Mouse (Mus musculus) cerebellum, adult 11 months (tissue): ENCODE measurements at regions not wholly inside any gene's neighbourhood (a gene's known extent, or its start where the extent isn't known, plus 50 kb on each side); places are given as distances from the start of the nearest gene placed in this dataset.

ENCODE experiments used
- DNase-seq: peaks from one replicate; pipeline ENCODE4 v3.0.0; 2022

DNA sequence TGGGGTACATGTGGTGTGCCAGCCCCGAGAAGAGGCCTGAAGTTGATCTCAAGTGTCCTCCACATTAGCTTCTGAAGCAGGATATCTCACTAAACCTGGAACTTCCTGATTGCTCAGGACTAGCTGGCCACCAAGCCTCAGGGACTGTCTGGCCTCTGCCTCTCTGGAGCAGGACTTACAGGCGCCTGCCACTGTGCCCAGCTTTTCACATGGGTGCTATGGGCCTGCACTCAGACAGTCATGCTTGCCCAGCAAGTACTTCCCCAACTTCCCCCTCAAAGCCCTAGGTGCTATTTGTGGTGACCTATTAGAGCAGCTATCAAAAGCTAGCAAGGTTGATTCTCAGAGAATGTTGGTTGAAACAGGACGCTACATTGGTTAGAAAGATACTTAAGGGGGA lies 220.0 kb downstream of the CK137956 start:
- DNase-seq, result no peak

DNA sequence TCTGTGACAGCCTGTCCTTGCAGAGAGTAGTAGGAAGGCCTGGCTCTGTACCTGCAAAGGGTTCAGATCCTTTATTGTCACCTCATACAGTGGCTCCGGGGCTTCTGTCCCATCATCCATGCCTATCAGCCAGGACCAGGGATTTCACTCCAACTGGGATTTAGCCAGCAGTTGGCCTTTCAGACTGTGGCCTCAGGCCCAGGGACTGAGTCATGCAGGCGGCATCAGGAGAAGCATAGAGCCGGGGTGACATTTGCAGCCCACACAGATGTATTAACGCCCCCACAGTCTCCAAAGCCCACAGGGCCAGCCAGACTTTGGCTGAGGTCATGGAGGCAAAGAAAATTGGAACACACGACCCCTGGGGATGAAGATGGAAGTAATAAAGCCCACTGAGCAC lies 222.9 kb downstream of the CK137956 start:
- DNase-seq, result no peak

DNA sequence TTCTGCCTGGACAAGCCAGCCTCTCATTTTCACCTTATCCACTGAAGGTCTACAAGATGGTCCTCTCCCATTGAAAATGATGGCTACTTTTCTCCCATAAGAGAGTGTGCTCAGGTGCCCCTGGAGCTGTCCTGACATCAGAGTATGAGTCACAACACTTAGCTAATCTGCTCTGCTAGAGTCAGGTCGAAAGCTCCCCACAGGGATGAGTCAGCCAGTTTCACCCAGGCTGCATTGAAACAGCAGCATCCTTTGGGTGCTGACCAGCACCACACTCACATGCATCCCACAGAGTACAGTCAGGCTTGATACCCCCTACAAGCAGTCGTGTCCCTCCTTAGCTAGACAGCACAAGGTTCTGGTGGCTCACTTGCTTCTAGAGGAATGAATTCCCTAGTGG lies 234.0 kb downstream of the CK137956 start:
- DNase-seq, result no peak

DNA sequence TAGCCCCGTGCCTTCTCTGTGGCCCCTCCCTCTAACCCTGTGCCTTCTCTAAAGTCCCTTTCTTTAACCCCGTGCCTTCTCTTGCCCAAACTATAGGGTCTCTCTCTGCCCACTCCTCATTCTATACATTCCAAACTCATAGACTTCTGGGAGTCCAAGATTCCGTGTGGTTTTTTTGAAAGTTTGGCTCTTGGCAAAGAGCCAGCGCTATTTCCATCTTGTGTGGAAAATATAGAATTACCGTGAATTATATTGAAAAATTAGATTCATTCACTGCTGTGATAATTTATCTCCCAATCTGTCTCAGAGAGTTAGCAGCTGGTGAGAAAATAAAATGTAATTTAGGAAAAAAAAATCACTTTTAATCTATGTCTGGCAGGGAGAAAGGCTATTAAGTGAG lies 234.6 kb downstream of the CK137956 start:
- no peak for DNase-seq

DNA sequence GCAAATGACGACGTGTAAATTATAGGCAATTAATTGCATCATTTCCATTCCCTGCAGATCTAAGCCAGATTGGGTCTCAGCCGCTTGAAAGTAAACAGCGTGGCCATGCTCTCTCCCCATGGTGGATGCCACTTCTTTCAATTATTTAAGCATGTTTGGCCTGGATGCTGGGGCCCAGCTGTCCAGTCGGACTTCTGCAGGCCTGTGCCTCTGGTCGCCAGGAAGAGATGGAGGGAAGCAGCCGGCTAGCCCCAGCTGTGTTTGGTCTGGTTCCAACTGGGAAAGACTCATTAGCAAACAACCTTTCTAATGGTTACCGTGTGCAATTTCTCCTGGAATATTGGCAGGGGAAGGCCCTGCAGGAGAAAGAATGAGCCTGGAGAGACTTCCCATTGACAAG lies 236.1 kb downstream of the CK137956 start:
- no peak for DNase-seq

DNA sequence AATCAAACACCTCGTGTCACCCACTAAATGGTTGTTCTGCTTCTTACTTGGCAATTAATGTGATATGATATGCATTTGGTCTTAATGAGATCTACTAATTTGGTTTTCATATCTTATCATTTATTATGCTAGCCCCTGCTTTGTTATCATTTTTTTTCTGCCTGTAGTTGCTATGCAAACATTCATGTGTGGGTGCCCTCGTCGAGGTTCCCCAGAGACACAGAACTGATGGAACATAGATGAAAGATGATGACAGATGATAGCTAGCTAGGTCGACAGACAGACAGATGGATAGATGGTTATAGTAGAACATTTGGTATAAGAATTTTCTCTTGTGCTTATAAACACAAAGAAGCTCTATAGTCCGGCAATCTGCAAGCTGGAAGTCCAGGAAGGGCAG lies 252.1 kb downstream of the CK137956 start:
- no peak for DNase-seq

DNA sequence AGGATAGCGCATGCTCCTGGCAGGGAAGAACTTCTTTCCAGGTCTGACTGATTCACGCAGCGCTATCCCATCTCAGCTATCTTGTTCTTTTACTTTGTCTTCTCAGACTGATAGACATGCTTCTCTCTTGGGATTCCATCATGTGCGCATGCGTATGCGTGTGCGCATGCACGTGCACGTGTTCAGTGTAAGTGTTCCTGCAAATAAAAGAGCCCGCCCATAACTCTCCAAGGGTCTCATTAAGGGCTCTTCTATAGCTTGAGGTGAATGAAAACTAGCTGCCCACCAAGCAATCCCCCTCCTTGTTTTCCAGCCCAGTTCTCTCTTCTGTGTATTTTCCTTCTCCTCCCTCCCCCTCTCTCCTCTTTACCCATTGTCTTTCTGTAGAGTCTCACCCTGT lies 258.5 kb downstream of the CK137956 start:
- no peak for DNase-seq

DNA sequence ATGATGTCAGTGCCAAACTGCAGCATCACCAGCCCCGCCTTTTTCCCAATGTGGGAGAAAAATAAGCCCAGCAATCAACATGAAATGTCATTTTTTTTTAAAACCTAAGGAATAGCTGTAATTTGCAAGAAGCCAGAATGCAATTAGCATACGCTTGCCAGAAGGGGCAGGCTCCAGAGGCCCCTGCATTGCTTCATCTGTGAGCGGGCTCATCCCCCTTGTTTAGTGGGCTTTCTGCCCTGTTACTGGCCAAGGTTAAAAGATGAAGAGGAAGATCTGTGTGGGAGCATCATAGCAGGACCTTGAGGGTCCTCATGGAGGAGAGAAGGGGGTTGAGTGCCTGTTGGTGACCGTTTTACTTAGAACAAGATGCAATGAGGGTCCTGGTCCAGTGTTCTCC lies 259.9 kb downstream of the CK137956 start:
- DNase-seq, result no peak

DNA sequence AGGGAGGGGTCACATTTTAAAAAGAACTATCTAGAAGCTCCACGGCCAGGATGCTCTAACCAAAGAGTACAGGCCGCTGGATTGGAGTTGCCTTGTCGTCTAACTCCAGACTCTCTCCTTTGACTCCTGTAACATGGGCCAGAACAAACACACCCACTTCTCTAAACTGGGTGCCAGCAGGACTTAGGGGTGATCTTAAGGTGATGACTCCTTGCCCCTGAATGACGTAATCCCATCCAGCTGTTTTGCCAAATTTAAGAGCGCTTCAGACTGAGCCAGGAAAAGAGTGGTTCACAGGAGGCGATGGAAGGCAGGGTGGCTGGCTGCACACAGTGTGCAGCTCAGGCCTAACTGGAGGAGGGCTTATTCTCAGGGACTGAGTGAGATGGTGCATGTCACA lies 261.0 kb downstream of the CK137956 start:
- no peak for DNase-seq

DNA sequence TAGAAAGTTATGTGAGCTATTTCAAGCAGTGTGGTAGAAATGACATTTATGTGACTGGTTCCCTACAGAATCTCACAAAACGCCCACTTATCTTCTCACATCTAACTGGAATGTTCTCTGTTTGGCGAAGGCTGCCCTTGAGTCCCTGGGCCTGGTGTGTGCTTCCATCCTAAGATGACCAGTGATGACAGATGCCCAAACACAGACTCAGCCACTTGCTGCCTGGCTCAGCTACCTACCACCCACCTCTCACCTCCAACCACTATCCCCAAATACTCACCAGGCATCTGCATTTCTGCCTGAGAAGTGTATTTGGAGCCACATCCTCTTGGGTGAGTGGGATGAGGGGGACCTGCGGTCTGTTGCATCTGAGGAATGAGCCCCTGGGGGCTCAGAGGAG lies 262.6 kb downstream of the CK137956 start:
- no peak for DNase-seq

DNA sequence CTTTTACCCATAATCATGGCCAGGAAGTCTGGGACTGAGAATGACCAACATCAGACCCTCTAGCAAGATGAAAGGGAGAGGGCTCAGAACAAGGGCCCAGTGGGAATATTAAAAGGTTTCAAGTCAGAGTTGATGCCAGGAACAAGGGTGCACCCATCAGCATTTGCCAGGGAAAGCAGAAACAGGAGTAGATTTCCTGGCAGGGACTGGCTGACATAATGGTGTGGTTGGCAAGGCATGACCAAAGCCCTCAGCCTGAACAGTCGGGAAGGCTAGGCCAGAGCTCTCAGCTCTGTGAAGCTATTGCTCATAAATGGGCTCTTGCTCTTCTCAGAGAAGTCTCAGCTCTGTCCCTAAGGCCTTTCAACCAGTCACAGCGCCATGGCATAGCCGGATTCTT lies 263.6 kb downstream of the CK137956 start:
- DNase-seq, result no peak

DNA sequence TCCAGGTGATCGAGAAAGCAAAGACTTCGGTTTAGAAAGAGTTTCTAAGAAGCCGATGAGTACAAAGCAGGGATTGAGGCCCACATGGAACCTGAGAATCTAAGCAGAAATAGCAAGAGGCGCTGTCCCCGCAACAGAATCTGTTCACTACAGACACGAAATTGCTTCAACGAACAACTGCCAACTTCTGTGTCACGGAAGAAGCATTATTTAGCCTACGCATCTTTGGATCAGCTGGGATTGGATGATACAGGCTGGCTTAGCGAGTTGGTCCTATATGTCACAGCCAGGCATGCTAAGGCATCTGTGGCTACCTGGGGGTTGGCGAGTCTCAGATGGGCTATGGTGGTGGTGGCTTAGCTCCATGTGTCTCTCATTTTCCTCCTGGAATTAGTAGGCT lies 269.1 kb downstream of the CK137956 start:
- no peak for DNase-seq

DNA sequence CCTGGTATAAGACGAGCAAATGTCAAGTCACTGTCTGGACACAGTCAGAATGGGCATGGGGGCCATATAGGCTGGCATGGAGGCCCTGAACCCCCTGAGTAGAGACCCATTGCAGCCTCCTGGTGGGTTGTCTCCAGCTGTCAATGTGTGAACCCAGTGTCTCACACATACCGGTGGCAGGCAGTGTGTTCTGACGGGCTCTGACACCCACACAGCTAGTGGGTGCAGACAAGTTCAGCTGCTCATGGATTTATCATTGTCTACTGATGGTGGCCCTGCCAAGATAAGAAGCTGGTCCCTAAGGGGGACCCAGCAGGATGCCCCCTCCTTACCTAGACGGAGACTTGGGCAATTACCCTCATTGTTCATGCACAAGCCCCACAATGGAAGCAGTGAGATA lies 280.8 kb downstream of the CK137956 start:
- no peak for DNase-seq

DNA sequence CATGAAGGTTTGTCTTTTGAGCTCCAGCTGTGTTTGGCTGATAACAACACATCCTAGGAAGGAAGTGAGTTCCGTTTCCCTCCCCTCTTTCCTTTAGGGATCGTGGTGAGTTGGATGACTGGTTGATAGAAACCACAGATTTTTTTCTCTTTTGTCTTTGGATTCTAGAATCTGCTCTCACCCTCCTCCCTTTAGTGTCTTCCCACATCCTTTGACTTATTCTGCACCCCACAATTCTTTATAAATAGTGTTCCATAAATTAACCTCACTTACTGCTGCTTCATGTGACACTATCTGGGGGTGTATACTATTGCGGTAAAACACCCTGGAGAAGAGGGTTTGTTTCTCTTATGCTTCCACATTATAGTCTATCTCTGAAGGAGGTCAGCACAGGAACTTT lies 285.7 kb downstream of the CK137956 start:
- DNase-seq, result no peak

DNA sequence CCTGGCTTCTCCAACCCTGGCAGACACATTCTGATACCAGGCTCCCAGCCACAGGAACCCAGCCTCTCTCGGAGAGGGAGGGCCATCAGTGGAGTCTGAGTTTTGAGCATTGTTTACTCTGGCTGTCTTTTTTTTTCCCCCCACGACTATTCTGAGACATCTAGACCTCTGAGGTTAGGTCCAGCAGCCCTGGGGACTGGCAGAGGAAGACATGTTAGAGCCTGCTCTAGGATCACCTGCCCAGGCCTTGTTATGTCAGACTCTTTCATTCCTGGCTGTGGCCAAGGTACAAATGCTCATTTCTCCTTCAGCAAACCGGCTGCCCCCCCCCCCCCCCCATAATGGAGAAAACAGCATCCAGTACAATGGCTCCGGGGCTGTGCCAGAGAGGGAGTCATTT lies 291.4 kb downstream of the CK137956 start:
- no peak for DNase-seq

DNA sequence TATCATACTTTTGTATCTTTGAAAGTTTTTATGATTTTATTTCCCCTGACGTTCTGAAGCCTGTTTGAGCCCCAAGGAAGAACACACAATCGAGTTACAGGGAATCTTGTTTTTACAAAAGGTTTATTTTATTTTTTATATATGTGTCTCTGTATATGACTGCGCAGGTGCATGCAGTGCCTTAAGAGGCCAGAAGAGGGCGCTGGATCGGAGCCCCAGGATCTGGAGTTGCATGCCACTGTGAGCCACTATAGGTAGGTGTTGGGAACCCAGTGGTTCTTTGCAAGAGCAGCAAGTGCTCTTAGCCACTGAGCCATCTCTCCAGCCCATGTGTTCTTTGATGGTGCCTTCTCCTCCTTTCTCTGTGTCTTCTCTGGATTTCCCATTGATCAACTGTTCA lies 292.3 kb downstream of the CK137956 start:
- DNase-seq, result no peak

DNA sequence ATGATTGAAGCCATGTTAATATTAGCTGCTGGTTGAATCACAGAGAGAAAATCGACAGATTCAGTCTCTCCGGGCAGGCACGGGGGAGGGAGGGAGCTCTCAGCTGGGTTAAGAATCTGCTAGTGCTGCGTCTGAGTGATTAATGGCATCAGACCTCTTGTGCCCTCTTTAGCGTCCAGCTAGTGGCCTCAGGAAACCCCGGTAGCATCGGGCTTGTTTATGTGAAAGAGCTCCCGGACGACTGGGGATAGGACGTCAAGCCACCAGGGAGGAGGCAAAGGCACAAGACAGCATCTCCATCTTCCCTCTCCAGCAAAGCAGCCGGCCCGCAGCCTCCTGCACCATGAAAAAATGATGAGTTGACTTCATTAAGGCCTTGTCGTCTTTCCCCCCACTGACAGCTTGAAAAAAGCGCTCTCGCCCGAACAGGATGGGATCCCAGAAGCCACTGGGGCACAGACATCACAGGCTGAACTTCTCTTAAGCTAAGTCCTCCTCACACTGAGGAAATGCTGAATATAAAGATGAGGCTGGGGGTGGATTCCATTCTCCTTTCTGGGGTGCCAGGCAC lies 294.9 kb downstream of the CK137956 start:
- DNase-seq, result no peak

DNA sequence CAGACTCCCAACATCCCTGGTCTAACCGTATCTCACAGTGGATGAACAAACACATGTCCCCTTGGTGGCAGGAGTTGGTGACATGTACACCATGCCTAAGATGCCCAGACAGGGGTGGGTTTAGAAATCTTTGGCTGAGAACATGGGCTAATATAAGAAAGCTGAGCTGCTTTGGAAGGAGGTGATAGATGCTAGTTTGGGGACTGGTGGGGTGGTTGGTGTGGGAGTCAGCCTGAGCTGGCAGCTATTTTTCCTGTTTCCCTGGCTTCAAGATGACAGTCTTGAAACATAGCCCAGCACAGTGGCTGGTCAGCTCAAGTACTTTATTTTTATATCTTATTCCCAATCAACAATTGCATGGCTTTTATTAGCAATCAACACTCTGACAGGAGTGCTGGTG lies 302.0 kb upstream of the Gjb5 start:
- DNase-seq, result no peak

DNA sequence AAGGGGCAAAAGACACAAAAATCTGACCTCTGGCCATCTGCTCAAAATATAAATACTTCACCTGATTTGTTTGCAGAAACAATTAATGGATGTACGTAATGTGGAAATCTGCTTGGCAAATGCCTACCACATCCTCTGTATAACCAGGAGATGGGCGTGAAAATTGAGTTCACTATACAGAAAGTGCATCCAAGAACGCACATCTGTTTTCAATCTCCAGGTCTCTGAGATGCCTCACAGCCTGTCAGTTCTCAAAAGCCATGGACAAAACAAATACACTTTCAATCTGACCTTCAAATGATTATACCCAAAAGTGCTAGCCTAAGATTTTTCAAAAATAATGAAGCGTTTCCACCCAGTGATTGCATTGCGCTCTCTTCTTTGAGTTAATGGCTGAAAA lies 293.6 kb upstream of the Gjb5 start:
- DNase-seq, result no peak

DNA sequence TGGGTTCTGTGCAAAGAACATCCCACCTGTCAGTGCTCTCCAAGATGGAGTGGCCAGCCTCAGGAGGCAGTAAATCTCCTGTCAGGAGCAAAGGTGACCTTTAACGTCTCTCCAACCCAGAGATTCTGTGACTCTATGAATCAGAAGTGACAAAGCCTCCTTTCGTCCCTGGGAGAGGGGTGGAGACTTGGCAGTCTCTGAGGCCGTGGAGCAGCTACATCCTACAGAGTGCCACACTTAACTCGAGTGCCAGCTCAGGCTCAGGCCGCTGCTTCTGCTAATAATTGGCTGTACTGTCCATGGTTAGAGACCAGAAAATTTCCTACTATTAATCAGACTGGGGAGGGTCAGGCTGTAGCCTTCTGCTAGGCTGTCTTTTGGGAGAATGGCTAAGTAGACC lies 290.0 kb upstream of the Gjb5 start:
- DNase-seq, result no peak

DNA sequence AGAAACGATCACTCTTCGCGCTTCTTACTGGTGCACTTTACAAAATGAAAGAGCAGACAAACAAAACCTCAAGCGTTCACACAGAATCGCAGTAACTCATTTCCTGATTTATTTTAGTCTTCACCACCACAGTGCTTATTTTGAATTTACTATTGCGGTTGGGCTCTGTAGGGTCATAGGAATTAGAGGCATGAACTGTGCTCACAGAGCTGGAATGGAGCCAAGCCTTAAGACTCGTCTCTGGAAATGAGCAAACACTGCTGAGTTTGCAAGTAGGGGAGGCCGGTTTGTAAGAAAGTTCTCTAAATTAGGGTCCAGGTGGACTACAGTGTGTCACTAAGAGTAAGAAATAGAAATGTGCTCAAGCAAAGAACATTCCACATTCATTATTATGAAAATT lies 289.2 kb upstream of the Gjb5 start:
- no peak for DNase-seq

DNA sequence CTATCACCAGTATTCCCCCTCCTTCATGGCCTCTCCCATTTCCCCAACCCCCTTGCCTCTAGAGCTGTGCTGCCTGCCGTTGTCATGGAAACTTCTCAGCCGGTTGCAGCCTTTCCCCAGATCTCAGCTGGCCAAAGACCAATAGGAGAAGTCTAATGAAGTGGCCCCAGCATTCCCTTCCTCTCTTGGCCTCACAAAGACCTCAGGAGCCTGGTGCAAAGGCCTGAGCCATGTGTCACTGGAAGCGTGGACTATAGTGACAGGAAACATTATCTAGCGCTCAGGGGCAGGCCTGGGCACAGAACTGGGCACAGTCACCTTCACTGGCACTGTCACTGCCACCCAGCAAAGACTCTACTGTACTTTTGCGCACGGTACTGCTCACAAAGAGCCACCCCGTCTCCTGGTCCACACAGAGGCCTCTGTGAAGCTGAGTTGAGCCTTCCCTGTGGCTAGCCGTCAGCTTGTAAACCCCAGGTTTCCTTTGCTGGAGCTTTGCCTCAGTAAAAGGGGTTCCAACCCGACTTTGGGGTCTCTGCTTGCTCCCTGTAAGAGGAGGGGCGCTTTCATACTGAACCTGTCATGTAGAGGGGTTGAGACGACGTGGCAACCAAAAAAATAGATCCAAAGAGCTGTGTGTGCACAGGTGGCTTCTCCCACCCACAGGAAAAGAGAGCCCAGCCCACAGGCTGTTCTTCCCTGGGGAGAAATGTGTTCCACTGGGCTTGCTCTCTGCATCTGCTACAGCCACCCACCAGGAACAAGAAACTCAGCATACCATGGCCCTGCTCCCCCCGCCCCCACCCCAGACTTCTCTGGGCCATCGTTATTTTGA lies 282.5 kb upstream of the Gjb5 start:
- no peak for DNase-seq

DNA sequence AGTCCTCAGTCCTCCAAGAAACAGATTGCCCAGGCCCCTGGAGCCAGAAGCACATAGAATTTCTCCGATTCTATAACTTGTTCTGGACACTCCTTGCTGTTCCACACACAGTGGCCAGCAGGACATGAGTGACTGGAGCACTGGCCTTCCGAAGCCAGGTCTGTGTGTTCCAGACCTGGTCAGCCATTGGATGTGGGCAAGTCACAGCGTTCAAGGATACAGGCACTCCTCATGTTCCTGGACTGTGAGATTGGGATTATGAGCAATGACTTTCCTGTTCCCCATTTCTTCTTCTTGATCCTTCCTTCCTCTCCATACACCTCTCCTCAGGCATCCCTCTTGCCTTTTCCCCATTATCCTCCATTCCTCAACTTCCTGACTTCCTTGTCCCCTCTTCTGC lies 281.8 kb upstream of the Gjb5 start:
- DNase-seq, result no peak

DNA sequence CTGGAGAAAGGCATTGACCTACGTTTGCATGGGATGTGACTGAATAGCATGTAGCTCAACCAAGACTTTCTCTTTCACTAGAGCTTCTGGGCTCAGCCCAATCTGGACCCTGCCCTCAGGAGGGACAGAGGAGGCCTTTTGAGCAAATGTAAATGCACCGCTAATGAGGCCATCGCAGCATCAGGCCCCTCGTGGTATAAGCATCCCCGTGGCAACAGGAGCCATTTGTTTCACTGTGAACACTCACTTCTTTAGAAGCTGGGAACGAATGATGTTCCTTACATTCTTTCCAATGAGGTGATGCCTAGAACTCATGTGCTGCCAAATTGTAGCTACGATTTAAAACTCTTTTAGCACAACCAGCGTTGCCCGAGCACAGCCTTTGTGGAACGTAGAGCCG lies 279.0 kb upstream of the Gjb5 start:
- no peak for DNase-seq

DNA sequence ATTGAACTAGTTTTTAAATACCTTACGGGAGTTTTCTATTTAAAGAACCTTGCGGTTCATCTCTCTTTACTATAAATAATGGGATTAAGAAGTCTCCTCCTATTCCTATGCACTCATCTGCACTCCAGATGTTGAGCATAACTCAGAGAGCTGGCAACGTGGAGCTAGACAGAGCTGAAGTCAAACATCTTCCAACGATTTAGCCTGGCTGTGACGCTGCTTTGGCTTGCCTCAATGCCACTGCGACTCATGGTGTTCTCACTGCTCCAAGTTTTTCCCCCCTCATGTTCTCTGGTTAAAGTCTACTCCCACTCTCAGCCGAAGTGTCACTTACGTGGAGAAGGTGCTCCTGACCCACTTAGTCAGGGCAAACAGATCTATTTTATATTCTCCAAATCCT lies 277.3 kb upstream of the Gjb5 start:
- DNase-seq, result no peak
